Mouse (Mus musculus): Measurements from ENCODE around the gene Chrna3.

- no peak for TF ChIP-seq CTCF (IDR thresholded peaks at IDR 0.05)
- TF ChIP-seq EP300 (IDR thresholded peaks at IDR 0.05) = no peak
These were observed 17.3 kb upstream of the Chrna3 start for GRCm38 (mm10) chr9:55043688-55044087.
